Mouse (Mus musculus) cortical plate, adult 2 months (tissue): ENCODE results near the gene Cdca5. TPM values are rescaled to one million over a fixed set of nuclear protein-coding genes. Genes with fewer than 3 reads are reported as not detected.

Source experiments
- H3K27ac ChIP-seq: fragments of 200-500 bp; 2 replicates; pipeline ENCODE4 v1.5.1; 2012; ENCODE audit warnings: low read length, control low read depth, inconsistent platforms; ENCODE audit not compliant: insufficient read depth
- H3K4me1 ChIP-seq: fragments of 200-500 bp; 2 replicates; pipeline ENCODE4 v1.6.1; 2011; ENCODE audit warnings: low read length; ENCODE audit not compliant: control insufficient read depth, insufficient read depth
- H3K4me3 ChIP-seq: fragments of 200-500 bp; 2 replicates; pipeline ENCODE4 v1.5.1; 2011; ENCODE audit warnings: mild to moderate bottlenecking, low read length, control low read depth; ENCODE audit not compliant: insufficient read depth
- CTCF ChIP-seq: fragments of 200-500 bp; IDR thresholded peaks from 2 replicates; pipeline ENCODE4 v1.5.1; 2011; ENCODE audit warnings: mild to moderate bottlenecking, control low read depth, low read length; ENCODE audit not compliant: insufficient read depth; ENCODE audit errors: extremely low read depth
- POLR2A ChIP-seq: fragments of 200-500 bp; IDR thresholded peaks from 2 replicates; pipeline ENCODE4 v1.6.1; 2011; ENCODE audit warnings: mild to moderate bottlenecking, low read length, control low read depth; ENCODE audit not compliant: insufficient read depth; ENCODE audit errors: extremely low read depth
- polyA plus RNA-seq: library from polyadenylated mRNA; depleted of rRNA; stranded (reverse); fragments of >200 nt; gene quantifications from 2 replicates; pipeline ENCODE4 v1.2.3, GENCODE M21; 2012

Gene Cdca5
- polyA plus RNA-seq, 1 experiment, result 0.44 TPM

- H3K4me1 ChIP-seq, result peaks cover 1% of the 10 kb centered on the region; the same call in 1 of the 2 replicates
- no peak overlapping the region for H3K27ac ChIP-seq
- no peak overlapping the region for H3K4me3 ChIP-seq
- TF ChIP-seq POLR2A (no peak), CTCF (no peak)
Observed at GRCm38 (mm10) chr19:6068951-6069350, 15.8 kb upstream of the Cdca5 start.

GRCm38 (mm10) chr19:6069851-6070250 is 14.9 kb upstream of the Cdca5 start:
- peaks cover 1% of the 10 kb centered on the region; the same call in 1 of the 2 replicates for H3K4me1 ChIP-seq
- TF ChIP-seq CTCF (no peak), POLR2A (no peak)

GRCm38 (mm10) chr19:6070571-6071250 is 14.1 kb upstream of the Cdca5 start:
- peaks cover 1% of the 10 kb centered on the region; the same call in 1 of the 2 replicates for H3K4me1 ChIP-seq
- TF ChIP-seq CTCF, result no peak
- no peak for TF ChIP-seq POLR2A
- H3K4me3 ChIP-seq, result no peak overlapping the region
- H3K27ac ChIP-seq, result no peak overlapping the region

More at GRCm38 (mm10) chr19:6069851-6070250, 14.9 kb upstream of the Cdca5 start:
- H3K27ac ChIP-seq, result no peak overlapping the region
- no peak overlapping the region for H3K4me3 ChIP-seq

GRCm38 (mm10) chr19:6071261-6071660 is 13.5 kb upstream of the Cdca5 start:
- no peak overlapping the region for H3K4me3 ChIP-seq
- no peak for TF ChIP-seq CTCF
- no peak for TF ChIP-seq POLR2A
- H3K4me1 ChIP-seq, result peaks cover 2% of the 10 kb centered on the region
- no peak overlapping the region for H3K27ac ChIP-seq

GRCm38 (mm10) chr19:6073889-6074288 is 10.9 kb upstream of the Cdca5 start:
- no peak for TF ChIP-seq POLR2A
- no peak for TF ChIP-seq CTCF
- Histone ChIP-seq H3K4me3 (no peak overlapping the region), H3K4me1 (peaks cover 4% of the 10 kb centered on the region), H3K27ac (no peak overlapping the region)

- peak within 1 kb of the TSS; percentile 89 for H3K4me3 ChIP-seq
- peaks cover 4% of the 10 kb centered on the region for H3K4me1 ChIP-seq
- peak within 1 kb of the TSS; percentile 75 for H3K27ac ChIP-seq
- no peak for TF ChIP-seq CTCF
- peak; percentile 49; the same call in 1 of the 2 replicates for TF ChIP-seq POLR2A
Observed at GRCm38 (mm10) chr19:6076564-6077393, 8.0 kb upstream of the Cdca5 start, which contains the start of gene Vps51. Gene Vps51 (minus strand): TSS chr19:6077231.

- H3K27ac ChIP-seq, result no peak within 1 kb of the TSS
- H3K4me3 ChIP-seq, result no peak within 1 kb of the TSS
- H3K4me1 ChIP-seq, result peaks cover 7% of the 10 kb centered on the region
- TF ChIP-seq POLR2A, result no peak
- no peak for TF ChIP-seq CTCF
Observed at GRCm38 (mm10) chr19:6079983-6080480, 4.8 kb upstream of the Cdca5 start, which contains the start of gene Tmem262. Gene Tmem262 (plus strand): TSS chr19:6080033.

GRCm38 (mm10) chr19:6082156-6082555 is 2.6 kb upstream of the Cdca5 start, which contains the start of gene Gm28374:
Gene Gm28374 (minus strand): TSS chr19:6082256.
- Histone ChIP-seq H3K4me1 (0 out of 2 replicates have a peak, but pooled peaks cover 4% of the 10 kb centered on the region), H3K27ac (no peak within 1 kb of the TSS), H3K4me3 (no peak within 1 kb of the TSS)
- TF ChIP-seq POLR2A (no peak), CTCF (no peak)

GRCm38 (mm10) chr19:6085417-6085879 is 665 bp downstream of the Cdca5 start:
- Histone ChIP-seq H3K4me1 (0 out of 2 replicates have a peak, but pooled peaks cover 3% of the 10 kb centered on the region), H3K4me3 (no peak overlapping the region; the same call in 1 of the 2 replicates)

More at GRCm38 (mm10) chr19:6085417-6085879, 665 bp downstream of the Cdca5 start:
- TF ChIP-seq CTCF (no peak), POLR2A (no peak)
- H3K27ac ChIP-seq, result no peak overlapping the region
